Mouse (Mus musculus) CH12F3 (cell line): ENCODE data around the gene Dscaml1.
"Not testable (repeated sequence)": the region's sequence is repeated elsewhere in the genome, so short reads cannot be mapped to it uniquely, and the experiment has no call there.

ENCODE experiments used
- in situ Hi-C: fragments of 300-500 bp; cut with MboI; formaldehyde crosslinking; loops from 2 replicates; pipeline ENCODE4 v1.14.3; 2020; ENCODE audit warnings: low sequenced_read_pairs

The Dscaml1 gene

GRCm38 (mm10) chr9:45749917-45750316 lies 323.5 kb downstream of the Dscaml1 start:
- in situ Hi-C loops = loop anchor here (5.0 kb wide), 1 partner anchor 338 kb away; no protein-coding TSS in a partner anchor

- in situ Hi-C loops = loop anchor here (5.0 kb wide), 1 partner anchor 342 kb away; no protein-coding TSS in a partner anchor
These were observed 328.1 kb downstream of the Dscaml1 start for GRCm38 (mm10) chr9:45754452-45755091.

GRCm38 (mm10) chr9:45766195-45766594 lies 339.8 kb downstream of the Dscaml1 start:
- in situ Hi-C loops = no loop called here

- in situ Hi-C loops = no loop called here
These were observed 340.7 kb downstream of the Dscaml1 start for GRCm38 (mm10) chr9:45767155-45767554.

- in situ Hi-C loops = no loop called here
These were observed 342.0 kb downstream of the Dscaml1 start for GRCm38 (mm10) chr9:45768421-45768820.

GRCm38 (mm10) chr9:45769596-45769995 lies 343.2 kb downstream of the Dscaml1 start:
- in situ Hi-C loops = no loop called here

- in situ Hi-C loops = no loop called here
These were observed 347.7 kb downstream of the Dscaml1 start for GRCm38 (mm10) chr9:45774088-45774487.

- in situ Hi-C loops = not testable (repeated sequence)
These were observed 349.7 kb downstream of the Dscaml1 start for GRCm38 (mm10) chr9:45776176-45776575.

- in situ Hi-C loops = no loop called here
These were observed 352.8 kb downstream of the Dscaml1 start for GRCm38 (mm10) chr9:45779201-45779600.

GRCm38 (mm10) chr9:45783249-45784069 lies 357.0 kb downstream of the Dscaml1 start:
- in situ Hi-C loops = no loop called here

- in situ Hi-C loops = no loop called here
These were observed 360.6 kb downstream of the Dscaml1 start for GRCm38 (mm10) chr9:45787071-45787470.

- in situ Hi-C loops = no loop called here
These were observed 361.1 kb downstream of the Dscaml1 start for GRCm38 (mm10) chr9:45787547-45787946.

GRCm38 (mm10) chr9:45788405-45788804 lies 362.0 kb downstream of the Dscaml1 start:
- in situ Hi-C loops = no loop called here

GRCm38 (mm10) chr9:45791456-45792142 lies 365.2 kb downstream of the Dscaml1 start:
- in situ Hi-C loops = no loop called here

- in situ Hi-C loops = no loop called here
These were observed 365.8 kb downstream of the Dscaml1 start for GRCm38 (mm10) chr9:45792235-45792634.

- in situ Hi-C loops = no loop called here
These were observed 367.3 kb downstream of the Dscaml1 start for GRCm38 (mm10) chr9:45793697-45794096.

GRCm38 (mm10) chr9:45795722-45796121 lies 369.3 kb downstream of the Dscaml1 start:
- in situ Hi-C loops = no loop called here

- in situ Hi-C loops = no loop called here
These were observed 370.8 kb downstream of the Dscaml1 start for GRCm38 (mm10) chr9:45797271-45797670.

- in situ Hi-C loops = no loop called here
These were observed 372.2 kb downstream of the Dscaml1 start for GRCm38 (mm10) chr9:45798467-45799164.

- in situ Hi-C loops = no loop called here
These were observed 373.0 kb downstream of the Dscaml1 start for GRCm38 (mm10) chr9:45799402-45799801.
